Mouse (Mus musculus): ENCODE data around the gene Rapgefl1. TPM values are rescaled to one million over a fixed set of nuclear protein-coding genes. Genes with fewer than 3 reads are reported as not detected.

The Rapgefl1 gene
- total and polyA plus RNA-seq, 3 experiments: 0.58 to 1.4 TPM; not detected in 1

GRCm38 (mm10) chr11:98839402-98839801 lies 2.8 kb downstream of the Rapgefl1 start:
- H3K4me3 ChIP-seq (ENCODE audit: control insufficient read depth in 1 of 2, insufficient read depth in 1 of 2, low read depth in 2 of 2, low read length in 2 of 2): no peak overlapping the region
- no peaks in the 10 kb centered on the region for H3K27me3 ChIP-seq (ENCODE audit: control insufficient read depth in 1 of 2, insufficient read depth in 2 of 2, low read length in 2 of 2)
- TF ChIP-seq HCFC1 (IDR thresholded peaks at IDR 0.05; ENCODE audit: low read depth, low read length): no peak
- no peak for TF ChIP-seq MXI1 (IDR thresholded peaks at IDR 0.05; ENCODE audit: low read depth, low read length)
- no peak for TF ChIP-seq MYC (IDR thresholded peaks at IDR 0.05; ENCODE audit: low read depth, low read length)
- no peak for TF ChIP-seq ZC3H11A (IDR thresholded peaks at IDR 0.05; ENCODE audit: low read depth, low read length)
- no peak for TF ChIP-seq CTCF (IDR thresholded peaks at IDR 0.05 in 2 of 3, conservative IDR thresholded peaks at IDR 0.05 in 1 of 3; ENCODE audit: control insufficient read depth in 1 of 3, insufficient read depth in 1 of 3, low read depth in 2 of 3, low read length in 3 of 3, poor library complexity in 1 of 3, severe bottlenecking in 1 of 3)
- no peak for TF ChIP-seq RCOR1 (IDR thresholded peaks at IDR 0.05; ENCODE audit: low read depth, low read length)
- no peak for TF ChIP-seq TCF12 (IDR thresholded peaks at IDR 0.05; ENCODE audit: low read depth, low read length)
- TF ChIP-seq MEF2A (IDR thresholded peaks at IDR 0.05; ENCODE audit: extremely low read depth, insufficient replicate concordance, low read depth, low read length, poor library complexity, severe bottlenecking): no peak
- TF ChIP-seq POLR2AphosphoS5 (IDR thresholded peaks at IDR 0.05; ENCODE audit: borderline replicate concordance, low read depth, low read length): no peak
- no peak overlapping the region for H3K27ac ChIP-seq (ENCODE audit: control insufficient read depth, low read depth, low read length)
- no peaks in the 10 kb centered on the region; the same call in 1 of the 2 replicates for H3K79me2 ChIP-seq (ENCODE audit: control insufficient read depth, insufficient read depth, low read length, poor library complexity)
- peaks cover 0 to 3% of the 10 kb centered on the region in 2 experiments; a peak in 2 of 4 replicates for H3K36me3 ChIP-seq (ENCODE audit: control insufficient read depth in 1 of 2, insufficient read depth in 2 of 2, low read length in 2 of 2)
- no peak overlapping the region for H3K9ac ChIP-seq (ENCODE audit: control insufficient read depth, low read depth, low read length, poor library complexity, severe bottlenecking)
- H3K4me1 ChIP-seq (ENCODE audit: control insufficient read depth in 1 of 2, insufficient read depth in 2 of 2, low read length in 2 of 2): peaks cover 0 to 5% of the 10 kb centered on the region in 2 experiments; a peak in 1 of 4 replicates
- no peaks in the 10 kb centered on the region for H3K9me3 ChIP-seq (replicated peaks; ENCODE audit: insufficient read depth, low read length)
- no peak for DNase-seq (ENCODE audit: low read depth, low spot score)

GRCm38 (mm10) chr11:98839897-98840296 lies 3.3 kb downstream of the Rapgefl1 start:
- H3K27me3 ChIP-seq (ENCODE audit: control insufficient read depth in 1 of 2, insufficient read depth in 2 of 2, low read length in 2 of 2): no peaks in the 10 kb centered on the region
- H3K36me3 ChIP-seq (ENCODE audit: control insufficient read depth in 1 of 2, insufficient read depth in 2 of 2, low read length in 2 of 2): peaks cover 0 to 3% of the 10 kb centered on the region in 2 experiments; a peak in 2 of 4 replicates
- no peaks in the 10 kb centered on the region; the same call in 1 of the 2 replicates for H3K79me2 ChIP-seq (ENCODE audit: control insufficient read depth, insufficient read depth, low read length, poor library complexity)
- no peaks in the 10 kb centered on the region for H3K9me3 ChIP-seq (replicated peaks; ENCODE audit: insufficient read depth, low read length)
- peaks cover 0 to 5% of the 10 kb centered on the region in 2 experiments; a peak in 1 of 4 replicates for H3K4me1 ChIP-seq (ENCODE audit: control insufficient read depth in 1 of 2, insufficient read depth in 2 of 2, low read length in 2 of 2)
- TF ChIP-seq UBTF (IDR thresholded peaks at IDR 0.05; ENCODE audit: borderline replicate concordance, insufficient read depth, low read depth, low read length) (no peak), EP300 (IDR thresholded peaks at IDR 0.05; ENCODE audit: low read depth in 1 of 2, low read length in 2 of 2) (no peak), ZNF384 (IDR thresholded peaks at IDR 0.05; ENCODE audit: low read depth, low read length) (no peak)
- H3K27ac ChIP-seq (ENCODE audit: control insufficient read depth, low read depth, low read length): no peak overlapping the region
- H3K4me3 ChIP-seq (ENCODE audit: control insufficient read depth in 1 of 2, insufficient read depth in 1 of 2, low read depth in 2 of 2, low read length in 2 of 2): no peak overlapping the region
- no peak overlapping the region for H3K9ac ChIP-seq (ENCODE audit: control insufficient read depth, low read depth, low read length, poor library complexity, severe bottlenecking)
- no peak for DNase-seq (ENCODE audit: low read depth, low spot score)

- Histone ChIP-seq H3K36me3 (ENCODE audit: control insufficient read depth in 1 of 2, insufficient read depth in 2 of 2, low read length in 2 of 2) (no peaks in the 10 kb centered on the region), H3K4me1 (ENCODE audit: control insufficient read depth in 1 of 2, insufficient read depth in 2 of 2, low read length in 2 of 2) (no peaks in the 10 kb centered on the region), H3K4me3 (ENCODE audit: control insufficient read depth in 1 of 2, insufficient read depth in 1 of 2, low read depth in 2 of 2, low read length in 2 of 2) (no peak overlapping the region), H3K79me2 (ENCODE audit: control insufficient read depth, insufficient read depth, low read length, poor library complexity) (no peaks in the 10 kb centered on the region), H3K9me3 (replicated peaks; ENCODE audit: insufficient read depth, low read length) (no peaks in the 10 kb centered on the region), H3K27me3 (ENCODE audit: control insufficient read depth in 1 of 2, insufficient read depth in 2 of 2, low read length in 2 of 2) (no peaks in the 10 kb centered on the region), H3K9ac (ENCODE audit: control insufficient read depth, low read depth, low read length, poor library complexity, severe bottlenecking) (no peak overlapping the region), H3K27ac (ENCODE audit: control insufficient read depth, low read depth, low read length) (no peak overlapping the region)
- TF ChIP-seq CHD1 (IDR thresholded peaks at IDR 0.05; ENCODE audit: low read depth, low read length) (no peak), ELF1 (IDR thresholded peaks at IDR 0.05; ENCODE audit: low read depth, low read length) (no peak), NELFE (IDR thresholded peaks at IDR 0.05; ENCODE audit: low read depth, low read length) (no peak), ZMIZ1 (IDR thresholded peaks at IDR 0.05; ENCODE audit: low read depth, low read length) (no peak), TAL1 (IDR thresholded peaks at IDR 0.05; ENCODE audit: low read length) (no peak), ZNF384 (IDR thresholded peaks at IDR 0.05; ENCODE audit: low read depth, low read length) (no peak), TCF12 (IDR thresholded peaks at IDR 0.05; ENCODE audit: low read depth, low read length) (no peak), SMC3 (IDR thresholded peaks at IDR 0.05; ENCODE audit: low read depth, low read length) (no peak), POLR2AphosphoS2 (IDR thresholded peaks at IDR 0.05; ENCODE audit: low read length) (no peak), MYB (IDR thresholded peaks at IDR 0.05; ENCODE audit: low read depth, low read length) (no peak), BHLHE40 (IDR thresholded peaks at IDR 0.05; ENCODE audit: borderline replicate concordance, low read depth, low read length) (no peak), SIN3A (IDR thresholded peaks at IDR 0.05; ENCODE audit: low read length) (no peak), RCOR1 (IDR thresholded peaks at IDR 0.05; ENCODE audit: low read depth, low read length) (no peak), USF1 (IDR thresholded peaks at IDR 0.05; ENCODE audit: low read depth, low read length) (no peak), USF2 (IDR thresholded peaks at IDR 0.05; ENCODE audit: borderline replicate concordance in 1 of 2, insufficient read depth in 1 of 2, low read depth in 1 of 2, low read length in 2 of 2) (no peak), HCFC1 (IDR thresholded peaks at IDR 0.05; ENCODE audit: low read depth, low read length) (no peak), UBTF (IDR thresholded peaks at IDR 0.05; ENCODE audit: borderline replicate concordance, insufficient read depth, low read depth, low read length) (no peak), ETS1 (IDR thresholded peaks at IDR 0.05; ENCODE audit: low read depth, low read length) (no peak)
- DNase-seq (ENCODE audit: low read depth, low spot score): no peak
These were observed 9.4 kb downstream of the Rapgefl1 start for GRCm38 (mm10) chr11:98846016-98846415.

Data from MEL (cell line).